Mouse (Mus musculus): ENCODE data around the gene Rab11fip5. TPM values are rescaled to one million over a fixed set of nuclear protein-coding genes. Genes with fewer than 3 reads are reported as not detected.

Rab11fip5 gene
- polyA plus RNA-seq, 1 experiment: 22.4 TPM

- no peak for DNase-seq (ENCODE audit: low read depth)
Measured at GRCm38 (mm10) chr6:85373066-85373860, 1.2 kb downstream of the Rab11fip5 start.

DNA sequence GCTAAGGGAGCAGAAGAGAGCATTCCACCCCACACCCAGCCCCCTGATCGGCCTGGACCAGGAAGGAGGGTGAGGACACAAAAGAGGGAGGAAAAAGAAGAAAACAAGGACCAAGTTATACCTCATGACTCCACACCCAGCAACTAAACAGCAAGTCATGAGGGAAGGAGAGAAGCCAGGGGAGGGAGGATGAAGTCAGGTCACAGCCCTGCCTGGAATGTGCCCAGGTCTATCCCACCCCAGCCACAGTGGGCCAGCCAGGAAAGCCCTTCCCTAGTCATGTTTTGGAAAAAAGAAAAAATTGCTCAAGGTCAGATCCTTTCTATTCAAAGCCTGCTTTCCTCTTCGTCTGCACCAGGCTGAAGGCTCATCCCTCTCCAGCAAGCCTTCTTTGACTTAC, 1.9 kb downstream of the Rab11fip5 start:
- DNase-seq (ENCODE audit: low read depth): no peak

GRCm38 (mm10) chr6:85371859-85372405, 2.5 kb downstream of the Rab11fip5 start:
- no peak for DNase-seq (ENCODE audit: low read depth)

GRCm38 (mm10) chr6:85370666-85371430, 3.6 kb downstream of the Rab11fip5 start:
- DNase-seq (ENCODE audit: low read depth): no peak

DNA sequence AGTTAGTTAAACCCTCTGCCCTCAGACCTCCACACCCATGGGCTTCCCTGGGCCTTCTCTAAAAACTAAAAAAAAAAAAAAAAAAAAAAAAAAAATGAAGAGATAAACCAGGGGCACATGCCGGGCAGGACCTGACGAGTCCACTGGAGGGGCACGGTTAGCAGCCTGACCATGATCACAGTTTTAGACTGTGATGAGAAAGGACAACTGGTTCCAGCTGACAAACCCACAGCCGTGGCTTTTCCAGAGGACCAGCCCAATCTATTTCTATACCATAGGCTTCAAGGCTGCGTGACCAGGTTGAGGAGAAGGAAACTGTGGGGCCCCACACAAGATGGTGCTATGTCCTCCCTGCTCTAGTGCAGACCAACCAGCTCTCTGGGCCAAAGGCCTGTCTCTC, 4.4 kb downstream of the Rab11fip5 start:
- no peak for DNase-seq (ENCODE audit: low read depth)

DNA sequence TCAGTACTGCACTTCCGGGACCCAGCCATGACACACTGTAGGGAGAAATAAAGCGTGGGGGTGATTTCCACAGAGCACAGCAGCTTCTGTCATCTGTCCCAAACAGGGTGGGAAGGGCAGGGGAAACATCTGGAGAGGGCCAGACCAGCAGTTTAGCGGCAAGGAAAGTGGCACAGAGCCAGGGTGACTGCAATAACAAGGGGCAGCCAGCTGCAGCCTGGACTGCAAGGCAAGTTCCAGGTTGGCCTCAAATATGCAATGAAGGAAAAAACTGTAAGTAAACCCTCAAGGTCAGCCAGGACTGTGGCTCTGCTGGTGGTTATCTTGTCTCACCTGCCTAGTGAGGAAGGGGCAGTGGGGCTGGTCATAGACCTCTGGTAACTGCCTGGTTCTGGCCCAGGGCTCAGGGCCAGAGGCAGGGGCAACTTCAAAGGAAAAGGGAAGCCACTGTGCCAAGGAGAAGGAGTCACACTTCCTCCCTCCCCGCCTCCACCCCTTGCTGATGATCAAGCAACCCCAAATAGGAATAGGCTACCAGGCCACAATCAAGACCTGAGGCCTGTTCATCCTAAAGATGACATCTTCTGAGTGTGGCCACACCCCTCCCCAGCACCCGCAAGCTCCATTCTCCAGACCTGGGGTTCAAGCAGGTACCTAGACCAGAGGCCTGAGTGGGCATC, 5.1 kb downstream of the Rab11fip5 start:
- no peak for DNase-seq (ENCODE audit: low read depth)

GRCm38 (mm10) chr6:85368722-85369121, 5.7 kb downstream of the Rab11fip5 start:
- no peak for DNase-seq (ENCODE audit: low read depth)

GRCm38 (mm10) chr6:85368166-85368565, 6.3 kb downstream of the Rab11fip5 start:
- no peak for DNase-seq (ENCODE audit: low read depth)

GRCm38 (mm10) chr6:85366387-85366786, 8.0 kb downstream of the Rab11fip5 start:
- DNase-seq (ENCODE audit: low read depth): no peak

DNA sequence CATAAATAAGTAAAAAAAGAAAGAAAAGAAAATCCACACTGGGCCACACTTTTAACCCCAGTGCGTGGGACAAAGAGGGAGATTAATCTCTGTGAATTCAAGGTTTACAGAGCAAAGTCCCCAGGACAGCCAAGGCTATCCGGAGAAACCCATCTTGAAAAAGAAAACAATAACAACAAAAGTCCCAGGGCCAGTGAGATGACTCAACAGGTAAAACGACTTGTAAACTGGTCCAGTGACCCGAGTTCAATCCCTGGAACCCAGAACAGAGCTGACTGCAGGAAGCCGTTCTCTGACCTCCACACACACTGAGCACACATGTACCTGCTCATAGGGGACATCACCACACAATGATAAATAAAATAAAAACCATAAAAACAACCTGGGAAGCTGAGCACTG, 10.0 kb downstream of the Rab11fip5 start:
- DNase-seq (ENCODE audit: low read depth): no peak

- no peak for DNase-seq (ENCODE audit: low read depth)
Measured at GRCm38 (mm10) chr6:85363906-85364260, 10.6 kb downstream of the Rab11fip5 start.

GRCm38 (mm10) chr6:85363231-85363905, 11.1 kb downstream of the Rab11fip5 start:
- no peak for DNase-seq (ENCODE audit: low read depth)

GRCm38 (mm10) chr6:85362610-85363009, 11.8 kb downstream of the Rab11fip5 start:
- no peak for DNase-seq (ENCODE audit: low read depth)

- DNase-seq (ENCODE audit: low read depth): no peak
Measured at GRCm38 (mm10) chr6:85360311-85360710, 14.1 kb downstream of the Rab11fip5 start.

GRCm38 (mm10) chr6:85358877-85359276, 15.6 kb downstream of the Rab11fip5 start:
- no peak for DNase-seq (ENCODE audit: low read depth)

- DNase-seq (ENCODE audit: low read depth): no peak
Measured at GRCm38 (mm10) chr6:85356682-85357465, 17.6 kb downstream of the Rab11fip5 start.

- DNase-seq (ENCODE audit: low read depth): no peak
Measured at GRCm38 (mm10) chr6:85355753-85356152, 18.7 kb downstream of the Rab11fip5 start.

- DNase-seq (ENCODE audit: low read depth): no peak
Measured at GRCm38 (mm10) chr6:85354709-85355108, 19.7 kb downstream of the Rab11fip5 start.

DNA sequence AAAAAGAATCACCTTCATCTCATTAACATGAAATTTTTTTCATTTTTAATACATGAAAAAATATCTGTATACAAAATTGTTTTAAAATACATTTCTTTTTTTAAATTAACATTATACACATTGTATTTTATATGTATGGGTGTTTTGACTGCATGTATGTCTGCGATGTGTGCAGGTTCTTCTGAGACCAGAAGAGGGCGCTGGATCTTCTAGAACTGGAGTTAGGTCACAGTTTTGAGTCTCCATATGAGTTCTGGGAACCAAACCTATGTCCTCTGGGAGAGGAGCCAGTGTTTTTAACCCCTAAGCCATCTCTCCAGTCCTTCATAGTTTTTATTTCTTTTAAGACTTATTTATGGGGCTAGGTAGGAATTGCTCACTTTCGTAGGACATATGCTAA, 20.7 kb downstream of the Rab11fip5 start:
- DNase-seq (ENCODE audit: low read depth): no peak

DNA sequence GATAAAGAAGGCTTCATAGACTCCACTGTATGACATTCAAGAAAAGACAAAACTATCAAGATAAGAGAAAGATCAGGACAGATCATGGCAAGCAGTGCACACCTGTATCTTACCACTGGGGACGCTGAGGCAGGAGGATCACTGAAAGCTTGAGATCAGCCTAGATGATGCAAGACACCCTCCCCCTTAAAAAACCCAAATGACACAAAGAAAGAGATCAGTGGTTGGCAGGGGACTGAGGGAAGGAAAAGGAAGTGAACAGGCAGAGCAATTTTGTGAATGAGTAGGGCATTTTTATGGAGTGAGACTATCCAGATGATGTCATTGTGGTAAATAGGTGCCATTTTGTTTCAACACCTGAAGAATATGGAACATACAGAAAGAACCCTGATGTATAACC, 24.3 kb downstream of the Rab11fip5 start:
- no peak for DNase-seq (ENCODE audit: low read depth)

DNA sequence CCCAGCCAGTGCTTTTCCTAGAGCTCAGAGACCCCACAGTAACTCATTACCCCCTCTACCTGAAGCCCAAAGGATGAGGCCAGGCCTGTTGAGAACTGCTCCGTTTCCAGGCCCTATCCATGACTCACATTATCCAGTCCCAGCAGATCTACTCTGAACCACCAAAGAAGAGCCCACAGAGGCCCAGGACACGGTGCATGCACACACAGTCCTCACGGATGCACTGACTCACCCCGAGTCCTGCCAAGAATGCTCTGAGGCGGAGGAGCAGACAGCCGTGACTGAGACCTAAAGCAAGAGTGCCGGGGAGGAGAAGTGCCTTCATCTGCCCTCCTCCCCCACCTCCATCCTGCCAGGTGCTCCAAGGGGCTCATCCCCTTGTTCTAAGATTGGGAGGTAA, 25.2 kb downstream of the Rab11fip5 start:
- DNase-seq (ENCODE audit: low read depth): no peak
